Mouse (Mus musculus): ENCODE data around the gene Nek6.
A peak's percentile ranks its signal among the peaks of the same experiment; 100 is the strongest.

Nek6 gene

GRCm38 (mm10) chr2:38616072-38616471 lies 104.6 kb downstream of the Nek6 start:
- Histone ChIP-seq H3K27me3 (ENCODE audit: insufficient read depth, low read length) (no peaks in the 10 kb centered on the region), H3K9me3 (ENCODE audit: low read length) (no peaks in the 10 kb centered on the region), H3K4me3 (replicated peaks; ENCODE audit: low read length) (no peak overlapping the region), H3K36me3 (ENCODE audit: insufficient read depth, low read length) (peaks cover 83% of the 10 kb centered on the region), H3K4me1 (replicated peaks; ENCODE audit: low read depth, low read length) (peaks cover 20% of the 10 kb centered on the region)
- TF ChIP-seq NANOG (IDR thresholded peaks at IDR 0.05; ENCODE audit: borderline replicate concordance, low read length) (no peak), POU5F1 (IDR thresholded peaks at IDR 0.05; ENCODE audit: borderline replicate concordance, low read length) (no peak), CTCF (conservative IDR thresholded peaks at IDR 0.05; ENCODE audit: low read length) (peak; percentile 28)

- Histone ChIP-seq H3K36me3 (ENCODE audit: insufficient read depth, low read length) (peaks cover 88% of the 10 kb centered on the region), H3K27me3 (ENCODE audit: insufficient read depth, low read length) (no peaks in the 10 kb centered on the region)
Observed at GRCm38 (mm10) chr2:38616956-38617872, 105.8 kb downstream of the Nek6 start.

GRCm38 (mm10) chr2:38619777-38620176 lies 108.3 kb downstream of the Nek6 start:
- Histone ChIP-seq H3K4me3 (replicated peaks; ENCODE audit: low read length) (no peak overlapping the region), H3K36me3 (ENCODE audit: insufficient read depth, low read length) (peaks cover 86% of the 10 kb centered on the region), H3K9me3 (ENCODE audit: low read length) (no peaks in the 10 kb centered on the region), H3K27me3 (ENCODE audit: insufficient read depth, low read length) (no peaks in the 10 kb centered on the region), H3K4me1 (replicated peaks; ENCODE audit: low read depth, low read length) (peaks cover 42% of the 10 kb centered on the region)
- no peak for TF ChIP-seq NANOG (IDR thresholded peaks at IDR 0.05; ENCODE audit: borderline replicate concordance, low read length)
- TF ChIP-seq POU5F1 (IDR thresholded peaks at IDR 0.05; ENCODE audit: borderline replicate concordance, low read length): no peak
- TF ChIP-seq CTCF (conservative IDR thresholded peaks at IDR 0.05; ENCODE audit: low read length): no peak

More at GRCm38 (mm10) chr2:38616956-38617872, 105.8 kb downstream of the Nek6 start:
- TF ChIP-seq CTCF (conservative IDR thresholded peaks at IDR 0.05; ENCODE audit: low read length) (no peak), NANOG (IDR thresholded peaks at IDR 0.05; ENCODE audit: borderline replicate concordance, low read length) (no peak), POU5F1 (IDR thresholded peaks at IDR 0.05; ENCODE audit: borderline replicate concordance, low read length) (no peak)
- peaks cover 31% of the 10 kb centered on the region for H3K4me1 ChIP-seq (replicated peaks; ENCODE audit: low read depth, low read length)
- no peaks in the 10 kb centered on the region for H3K9me3 ChIP-seq (ENCODE audit: low read length)
- H3K4me3 ChIP-seq (replicated peaks; ENCODE audit: low read length): no peak overlapping the region

GRCm38 (mm10) chr2:38621076-38621475 lies 109.6 kb downstream of the Nek6 start:
- Histone ChIP-seq H3K27me3 (ENCODE audit: insufficient read depth, low read length) (no peaks in the 10 kb centered on the region), H3K4me1 (replicated peaks; ENCODE audit: low read depth, low read length) (peaks cover 46% of the 10 kb centered on the region), H3K9me3 (ENCODE audit: low read length) (no peaks in the 10 kb centered on the region), H3K36me3 (ENCODE audit: insufficient read depth, low read length) (peaks cover 87% of the 10 kb centered on the region), H3K4me3 (replicated peaks; ENCODE audit: low read length) (no peak overlapping the region)
- no peak for TF ChIP-seq POU5F1 (IDR thresholded peaks at IDR 0.05; ENCODE audit: borderline replicate concordance, low read length)
- no peak for TF ChIP-seq CTCF (conservative IDR thresholded peaks at IDR 0.05; ENCODE audit: low read length)
- TF ChIP-seq NANOG (IDR thresholded peaks at IDR 0.05; ENCODE audit: borderline replicate concordance, low read length): no peak

GRCm38 (mm10) chr2:38621610-38622021 lies 110.2 kb downstream of the Nek6 start:
- no peaks in the 10 kb centered on the region for H3K27me3 ChIP-seq (ENCODE audit: insufficient read depth, low read length)
- peaks cover 88% of the 10 kb centered on the region for H3K36me3 ChIP-seq (ENCODE audit: insufficient read depth, low read length)
- TF ChIP-seq POU5F1 (IDR thresholded peaks at IDR 0.05; ENCODE audit: borderline replicate concordance, low read length) (no peak), CTCF (conservative IDR thresholded peaks at IDR 0.05; ENCODE audit: low read length) (no peak), NANOG (IDR thresholded peaks at IDR 0.05; ENCODE audit: borderline replicate concordance, low read length) (no peak)
- H3K9me3 ChIP-seq (ENCODE audit: low read length): no peaks in the 10 kb centered on the region
- no peak overlapping the region for H3K4me3 ChIP-seq (replicated peaks; ENCODE audit: low read length)
- peaks cover 46% of the 10 kb centered on the region for H3K4me1 ChIP-seq (replicated peaks; ENCODE audit: low read depth, low read length)

GRCm38 (mm10) chr2:38623411-38623810 lies 112.0 kb downstream of the Nek6 start:
- no peak overlapping the region for H3K4me3 ChIP-seq (replicated peaks; ENCODE audit: low read length)
- peaks cover 90% of the 10 kb centered on the region for H3K36me3 ChIP-seq (ENCODE audit: insufficient read depth, low read length)
- TF ChIP-seq POU5F1 (IDR thresholded peaks at IDR 0.05; ENCODE audit: borderline replicate concordance, low read length): no peak
- no peak for TF ChIP-seq CTCF (conservative IDR thresholded peaks at IDR 0.05; ENCODE audit: low read length)

GRCm38 (mm10) chr2:38623821-38624590 lies 112.6 kb downstream of the Nek6 start:
- H3K27me3 ChIP-seq (ENCODE audit: insufficient read depth, low read length): no peaks in the 10 kb centered on the region
- H3K4me3 ChIP-seq (replicated peaks; ENCODE audit: low read length): no peak overlapping the region
- H3K9me3 ChIP-seq (ENCODE audit: low read length): no peaks in the 10 kb centered on the region
- TF ChIP-seq POU5F1 (IDR thresholded peaks at IDR 0.05; ENCODE audit: borderline replicate concordance, low read length): no peak
- no peak for TF ChIP-seq NANOG (IDR thresholded peaks at IDR 0.05; ENCODE audit: borderline replicate concordance, low read length)
- TF ChIP-seq CTCF (conservative IDR thresholded peaks at IDR 0.05; ENCODE audit: low read length): no peak
- peaks cover 34% of the 10 kb centered on the region for H3K4me1 ChIP-seq (replicated peaks; ENCODE audit: low read depth, low read length)
- peaks cover 90% of the 10 kb centered on the region for H3K36me3 ChIP-seq (ENCODE audit: insufficient read depth, low read length)

More at GRCm38 (mm10) chr2:38623411-38623810, 112.0 kb downstream of the Nek6 start:
- Histone ChIP-seq H3K27me3 (ENCODE audit: insufficient read depth, low read length) (no peaks in the 10 kb centered on the region), H3K9me3 (ENCODE audit: low read length) (no peaks in the 10 kb centered on the region), H3K4me1 (replicated peaks; ENCODE audit: low read depth, low read length) (peaks cover 34% of the 10 kb centered on the region)

- H3K27me3 ChIP-seq (ENCODE audit: insufficient read depth, low read length): no peaks in the 10 kb centered on the region
- no peaks in the 10 kb centered on the region for H3K9me3 ChIP-seq (ENCODE audit: low read length)
- H3K4me1 ChIP-seq (replicated peaks; ENCODE audit: low read depth, low read length): peaks cover 14% of the 10 kb centered on the region; the same call in 1 of the 2 replicates
- H3K4me3 ChIP-seq (replicated peaks; ENCODE audit: low read length): no peak overlapping the region
- TF ChIP-seq NANOG (IDR thresholded peaks at IDR 0.05; ENCODE audit: borderline replicate concordance, low read length) (no peak), POU5F1 (IDR thresholded peaks at IDR 0.05; ENCODE audit: borderline replicate concordance, low read length) (no peak), CTCF (conservative IDR thresholded peaks at IDR 0.05; ENCODE audit: low read length) (no peak)
- H3K36me3 ChIP-seq (ENCODE audit: insufficient read depth, low read length): peaks cover 99% of the 10 kb centered on the region
Observed at GRCm38 (mm10) chr2:38628801-38629200, 117.4 kb downstream of the Nek6 start.
